Mouse (Mus musculus): ENCODE results near the gene Zfp638. TPM values are rescaled to one million over a fixed set of nuclear protein-coding genes. Genes with fewer than 3 reads are reported as not detected.
"Not testable (repeated sequence)": the region's sequence is repeated elsewhere in the genome, so short reads cannot be mapped to it uniquely, and the experiment has no call there.

Zfp638 gene
- polyA plus RNA-seq, 1 experiment from 2014 or later: 51.1 TPM

DNA sequence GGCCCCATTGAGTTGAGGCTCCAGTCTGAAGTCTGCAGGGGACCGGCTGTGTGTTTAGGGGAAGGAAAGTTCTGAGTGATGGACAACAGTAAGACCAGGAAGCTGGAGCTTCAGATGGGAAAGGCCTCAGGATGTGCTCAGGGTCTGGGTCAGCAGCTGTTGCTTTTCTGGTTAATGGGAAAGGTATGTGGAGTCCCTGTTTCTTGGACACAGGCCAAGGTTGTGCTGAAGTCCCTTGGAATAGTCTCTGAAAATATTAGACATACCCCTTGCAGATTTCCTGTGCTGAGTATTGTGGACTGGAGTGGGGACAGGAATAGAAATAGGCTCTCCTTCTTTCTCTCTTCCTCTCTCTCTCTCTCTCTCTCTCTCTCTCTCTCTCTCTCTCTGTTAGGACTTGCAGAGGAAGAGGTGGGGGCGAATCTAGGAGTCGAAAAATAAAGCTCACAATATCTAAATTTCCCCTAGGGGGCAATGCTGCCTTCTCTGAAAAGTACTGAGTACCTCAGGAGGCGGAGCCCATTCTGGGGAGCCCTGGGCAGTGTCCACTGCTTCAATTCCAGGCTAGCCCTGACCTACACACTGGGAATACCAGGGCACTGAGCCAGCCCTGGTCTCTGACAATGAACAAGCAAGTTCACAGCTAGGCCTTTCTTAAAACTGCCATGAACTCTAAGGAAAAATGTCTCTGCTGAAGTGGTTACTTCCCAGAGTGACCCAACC, 148.2 kb downstream of the Zfp638 start:
- peak overlapping the region; percentile 27; the same call in 1 of the 2 replicates for H3K9ac ChIP-seq (ENCODE audit: low read length)
- H3K27me3 ChIP-seq (ENCODE audit: control insufficient read depth, insufficient read depth, low read length); H3K36me3 ChIP-seq (ENCODE audit: control insufficient read depth, insufficient read depth, low read length); H3K4me3 ChIP-seq (ENCODE audit: control insufficient read depth in 1 of 2, insufficient read depth in 1 of 2, low read depth in 1 of 2, low read length in 2 of 2); H3K9me3 ChIP-seq (ENCODE audit: control insufficient read depth, low read length); H3K4me2 ChIP-seq (ENCODE audit: low read length): not testable (repeated sequence)
- peak overlapping the region; percentile 72 to 74 for H3K27ac ChIP-seq (replicated peaks in 1 of 2; ENCODE audit: control insufficient read depth in 1 of 2, insufficient read depth in 1 of 2, low read depth in 2 of 2, low read length in 2 of 2)
- 29% methylated on average over 4 of the region's 4 CpGs for WGBS
- peak; percentile 41 for ATAC-seq (ENCODE audit: insufficient number of reproducible peaks, insufficient read depth, low FRiP score, low read depth)
- H3K4me1 ChIP-seq (ENCODE audit: control insufficient read depth in 2 of 2, insufficient read depth in 2 of 2, low read length in 2 of 2): peaks cover 34 to 66% of the 10 kb centered on the region in 2 experiments

DNA sequence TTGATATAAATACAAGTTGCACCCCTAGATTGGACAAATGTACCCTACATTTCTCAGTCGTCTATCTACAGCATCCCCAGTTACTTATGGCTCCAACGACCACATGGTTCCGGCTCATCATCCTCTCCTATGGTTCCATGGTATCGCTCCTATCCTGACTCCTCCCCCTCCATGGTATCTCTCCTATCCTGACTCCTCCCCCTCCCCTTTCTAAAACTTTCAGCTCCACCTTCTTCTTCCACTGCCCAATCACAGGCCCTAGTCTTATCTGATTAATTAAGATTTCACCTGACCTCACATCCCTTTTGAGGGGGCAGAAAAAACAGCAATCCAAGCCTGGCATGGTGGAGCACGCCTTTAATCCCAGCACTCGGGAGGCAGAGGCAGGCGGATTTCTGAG, 149.9 kb downstream of the Zfp638 start:
- 90% methylated on average over 7 of the region's 7 CpGs for WGBS
- H3K27ac ChIP-seq (replicated peaks in 1 of 2; ENCODE audit: control insufficient read depth in 1 of 2, insufficient read depth in 1 of 2, low read depth in 2 of 2, low read length in 2 of 2): no peak overlapping the region
- no peak for ATAC-seq (ENCODE audit: insufficient number of reproducible peaks, insufficient read depth, low FRiP score, low read depth)
- no peak overlapping the region for H3K4me2 ChIP-seq (ENCODE audit: low read length)
- no peaks in the 10 kb centered on the region for H3K36me3 ChIP-seq (ENCODE audit: control insufficient read depth, insufficient read depth, low read length)
- no peaks in the 10 kb centered on the region for H3K9me3 ChIP-seq (ENCODE audit: control insufficient read depth, low read length)
- no peaks in the 10 kb centered on the region for H3K27me3 ChIP-seq (ENCODE audit: control insufficient read depth, insufficient read depth, low read length)
- peaks cover 29 to 61% of the 10 kb centered on the region in 2 experiments for H3K4me1 ChIP-seq (ENCODE audit: control insufficient read depth in 2 of 2, insufficient read depth in 2 of 2, low read length in 2 of 2)
- H3K4me3 ChIP-seq (ENCODE audit: control insufficient read depth in 1 of 2, insufficient read depth in 1 of 2, low read depth in 1 of 2, low read length in 2 of 2): no peak overlapping the region
- no peak overlapping the region for H3K9ac ChIP-seq (ENCODE audit: low read length)

DNA sequence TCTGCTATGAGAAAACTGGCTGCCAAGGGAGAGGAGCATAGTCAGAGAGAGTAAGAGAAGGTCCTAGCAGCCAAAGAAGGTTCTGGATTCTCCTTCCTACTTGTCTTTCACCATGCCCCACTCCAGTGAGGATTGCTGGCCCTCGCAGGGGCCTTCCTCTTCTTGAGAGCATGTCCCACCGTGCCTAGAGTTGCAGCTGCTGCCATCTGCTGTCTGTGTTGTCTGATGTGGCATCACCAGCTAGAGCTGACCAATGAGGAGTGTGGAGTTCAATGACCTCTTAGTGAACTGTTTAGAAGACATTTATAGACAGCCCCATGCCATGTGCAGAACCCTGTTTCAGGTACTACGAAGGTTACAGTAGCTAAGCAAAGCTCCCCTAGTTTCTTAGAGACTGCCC, 150.5 kb downstream of the Zfp638 start:
- ATAC-seq (ENCODE audit: insufficient number of reproducible peaks, insufficient read depth, low FRiP score, low read depth): no peak
- no peaks in the 10 kb centered on the region for H3K27me3 ChIP-seq (ENCODE audit: control insufficient read depth, insufficient read depth, low read length)
- H3K9me3 ChIP-seq (ENCODE audit: control insufficient read depth, low read length): no peaks in the 10 kb centered on the region
- WGBS: 25% methylated on average over 3 of the region's 3 CpGs
- H3K27ac ChIP-seq (replicated peaks in 1 of 2; ENCODE audit: control insufficient read depth in 1 of 2, insufficient read depth in 1 of 2, low read depth in 2 of 2, low read length in 2 of 2): no peak overlapping the region
- peaks cover 28 to 61% of the 10 kb centered on the region in 2 experiments for H3K4me1 ChIP-seq (ENCODE audit: control insufficient read depth in 2 of 2, insufficient read depth in 2 of 2, low read length in 2 of 2)
- H3K36me3 ChIP-seq (ENCODE audit: control insufficient read depth, insufficient read depth, low read length): no peaks in the 10 kb centered on the region
- H3K4me2 ChIP-seq (ENCODE audit: low read length): no peak overlapping the region
- H3K4me3 ChIP-seq (ENCODE audit: control insufficient read depth in 1 of 2, insufficient read depth in 1 of 2, low read depth in 1 of 2, low read length in 2 of 2): no peak overlapping the region
- no peak overlapping the region for H3K9ac ChIP-seq (ENCODE audit: low read length)

DNA sequence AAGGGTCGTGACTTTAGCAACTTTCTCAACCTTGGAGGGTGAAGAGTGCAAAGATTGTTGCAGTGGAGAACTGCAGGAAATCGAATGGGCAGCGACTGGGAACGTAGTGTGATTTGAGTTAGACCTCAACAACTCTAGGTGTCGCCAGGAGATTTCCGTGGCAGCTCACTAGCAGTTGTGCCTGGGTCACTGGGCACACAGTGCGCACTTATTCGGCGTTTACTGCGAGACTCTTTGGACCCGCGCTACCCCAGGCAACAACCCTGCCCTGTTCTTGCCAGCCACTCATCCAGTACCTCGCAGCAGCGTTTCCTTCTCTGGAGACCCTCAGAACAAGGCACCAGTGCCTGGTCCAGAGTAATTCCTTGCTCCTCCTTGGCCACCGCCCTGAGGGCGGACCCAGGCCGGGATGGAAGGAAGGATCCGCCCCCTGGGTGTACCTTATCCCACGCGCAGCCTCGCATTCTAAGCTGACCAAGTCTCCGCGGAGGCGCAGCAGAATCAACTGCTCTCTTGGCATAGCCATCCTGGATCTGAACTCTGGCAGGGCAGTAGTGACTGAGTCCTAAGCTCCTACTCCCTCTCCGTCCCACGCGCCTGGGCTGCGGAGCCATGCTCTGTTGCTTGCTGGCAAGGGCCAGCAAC, 152.1 kb downstream of the Zfp638 start:
- Histone ChIP-seq H3K4me1 (ENCODE audit: control insufficient read depth in 2 of 2, insufficient read depth in 2 of 2, low read length in 2 of 2) (peaks cover 26 to 62% of the 10 kb centered on the region in 2 experiments), H3K4me3 (ENCODE audit: control insufficient read depth in 1 of 2, insufficient read depth in 1 of 2, low read depth in 1 of 2, low read length in 2 of 2) (peak overlapping the region; percentile 47 to 49), H3K36me3 (ENCODE audit: control insufficient read depth, insufficient read depth, low read length) (0 out of 2 replicates have a peak, but pooled peaks cover 3% of the 10 kb centered on the region), H3K4me2 (ENCODE audit: low read length) (peak overlapping the region; percentile 88), H3K27me3 (ENCODE audit: control insufficient read depth, insufficient read depth, low read length) (no peaks in the 10 kb centered on the region), H3K27ac (replicated peaks in 1 of 2; ENCODE audit: control insufficient read depth in 1 of 2, insufficient read depth in 1 of 2, low read depth in 2 of 2, low read length in 2 of 2) (peak overlapping the region; percentile 2 to 60; a peak in 2 of 4 replicates), H3K9ac (ENCODE audit: low read length) (peak overlapping the region; percentile 73), H3K9me3 (ENCODE audit: control insufficient read depth, low read length) (no peaks in the 10 kb centered on the region)
- 4% methylated on average over 28 of the region's 28 CpGs for WGBS
- peak; percentile 73 for ATAC-seq (ENCODE audit: insufficient number of reproducible peaks, insufficient read depth, low FRiP score, low read depth)

DNA sequence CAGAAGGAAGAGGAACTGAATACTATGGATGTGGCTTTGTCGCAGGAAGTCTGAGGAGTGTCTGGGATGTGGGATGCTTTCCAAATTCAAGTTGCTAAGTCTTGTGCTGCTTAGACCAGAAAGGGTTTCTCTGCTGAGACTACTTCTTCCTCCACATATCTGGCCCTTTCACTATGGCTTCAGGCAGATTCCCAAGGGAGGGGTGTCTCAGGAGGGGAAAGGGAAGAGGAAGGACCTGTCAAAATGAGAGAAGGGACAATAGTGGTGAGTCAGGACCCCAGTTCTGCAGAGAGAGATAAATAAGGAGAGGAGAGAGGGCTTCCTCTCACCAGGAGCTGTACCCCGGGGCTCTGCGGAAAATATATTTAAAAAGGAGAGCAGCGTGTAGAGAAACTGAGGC, 153.1 kb downstream of the Zfp638 start:
- peaks cover 26 to 58% of the 10 kb centered on the region in 2 experiments for H3K4me1 ChIP-seq (ENCODE audit: control insufficient read depth in 2 of 2, insufficient read depth in 2 of 2, low read length in 2 of 2)
- no peak for ATAC-seq (ENCODE audit: insufficient number of reproducible peaks, insufficient read depth, low FRiP score, low read depth)

DNA sequence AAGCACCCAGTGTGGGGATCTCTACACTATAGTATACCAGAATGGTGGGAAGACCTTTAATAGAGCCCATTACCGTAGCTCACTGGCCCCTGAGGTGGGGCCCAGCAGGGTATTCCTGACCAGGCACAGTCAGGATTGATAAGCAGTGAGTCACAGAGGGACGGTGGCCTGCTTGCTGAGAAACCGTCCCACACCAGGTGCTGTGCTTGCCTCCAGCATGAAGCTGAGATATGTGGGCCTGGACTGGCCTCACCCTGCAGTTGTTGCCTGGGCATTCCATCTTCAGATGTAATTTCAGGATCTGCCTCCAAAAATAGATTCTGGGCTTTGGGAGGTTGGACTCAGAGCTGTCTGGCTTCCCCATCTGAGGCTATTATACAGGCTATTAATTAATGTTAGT, 155.1 kb downstream of the Zfp638 start:
- H3K9me3 ChIP-seq (ENCODE audit: control insufficient read depth, low read length): 0 out of 2 replicates have a peak, but pooled peaks cover under 1% of the 10 kb centered on the region
- peaks cover 20 to 45% of the 10 kb centered on the region in 2 experiments for H3K4me1 ChIP-seq (ENCODE audit: control insufficient read depth in 2 of 2, insufficient read depth in 2 of 2, low read length in 2 of 2)
- WGBS: 22% methylated on average over 3 of the region's 3 CpGs
- H3K4me3 ChIP-seq (ENCODE audit: control insufficient read depth in 1 of 2, insufficient read depth in 1 of 2, low read depth in 1 of 2, low read length in 2 of 2): no peak overlapping the region
- H3K9ac ChIP-seq (ENCODE audit: low read length): 0 out of 2 replicates have a peak overlapping the region, but pooled peaks have one; percentile 17
- H3K27me3 ChIP-seq (ENCODE audit: control insufficient read depth, insufficient read depth, low read length): no peaks in the 10 kb centered on the region
- peak overlapping the region; percentile 88 for H3K4me2 ChIP-seq (ENCODE audit: low read length)
- H3K36me3 ChIP-seq (ENCODE audit: control insufficient read depth, insufficient read depth, low read length): peaks cover 10% of the 10 kb centered on the region; the same call in 1 of the 2 replicates
- H3K27ac ChIP-seq (replicated peaks in 1 of 2; ENCODE audit: control insufficient read depth in 1 of 2, insufficient read depth in 1 of 2, low read depth in 2 of 2, low read length in 2 of 2): peak overlapping the region; percentile 6 to 74; a peak in 3 of 4 replicates
- ATAC-seq (ENCODE audit: insufficient number of reproducible peaks, insufficient read depth, low FRiP score, low read depth): no peak

More for the DNA sequence above, 153.1 kb downstream of the Zfp638 start:
- H3K36me3 ChIP-seq (ENCODE audit: control insufficient read depth, insufficient read depth, low read length): 0 out of 2 replicates have a peak, but pooled peaks cover 3% of the 10 kb centered on the region
- H3K4me3 ChIP-seq (ENCODE audit: control insufficient read depth in 1 of 2, insufficient read depth in 1 of 2, low read depth in 1 of 2, low read length in 2 of 2): peak overlapping the region; percentile 47 to 49
- WGBS: 63% methylated on average over 4 of the region's 4 CpGs
- no peaks in the 10 kb centered on the region for H3K9me3 ChIP-seq (ENCODE audit: control insufficient read depth, low read length)
- peak overlapping the region; percentile 88 for H3K4me2 ChIP-seq (ENCODE audit: low read length)
- H3K9ac ChIP-seq (ENCODE audit: low read length): peak overlapping the region; percentile 73
- peak overlapping the region; percentile 2 to 60; a peak in 2 of 4 replicates for H3K27ac ChIP-seq (replicated peaks in 1 of 2; ENCODE audit: control insufficient read depth in 1 of 2, insufficient read depth in 1 of 2, low read depth in 2 of 2, low read length in 2 of 2)
- H3K27me3 ChIP-seq (ENCODE audit: control insufficient read depth, insufficient read depth, low read length): no peaks in the 10 kb centered on the region

DNA sequence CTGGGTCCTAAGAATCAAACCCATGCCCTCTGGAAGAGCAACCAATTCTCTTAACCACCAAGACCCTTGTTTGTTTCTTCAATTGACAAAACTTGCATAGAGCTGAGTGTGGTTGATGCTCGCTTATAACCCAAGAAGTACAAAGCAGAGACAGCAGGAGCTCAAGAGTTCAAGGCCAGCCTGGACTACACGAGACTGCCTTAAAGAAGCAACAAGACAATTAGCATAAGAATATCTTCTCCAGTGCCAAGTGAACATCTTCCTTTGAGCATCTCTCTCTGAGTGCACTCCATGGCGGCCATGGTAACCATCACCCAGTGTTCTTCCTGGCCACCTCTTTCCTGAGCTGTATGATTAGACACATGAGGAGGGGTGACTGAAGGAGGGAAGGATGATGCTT, 158.7 kb downstream of the Zfp638 start:
- H3K36me3 ChIP-seq (ENCODE audit: control insufficient read depth, insufficient read depth, low read length): peaks cover 11% of the 10 kb centered on the region; the same call in 1 of the 2 replicates
- no peak overlapping the region for H3K4me2 ChIP-seq (ENCODE audit: low read length)
- WGBS: 87% methylated on average over 3 of the region's 3 CpGs
- 0 out of 2 replicates have a peak, but pooled peaks cover 2% of the 10 kb centered on the region for H3K9me3 ChIP-seq (ENCODE audit: control insufficient read depth, low read length)
- no peak overlapping the region for H3K27ac ChIP-seq (replicated peaks in 1 of 2; ENCODE audit: control insufficient read depth in 1 of 2, insufficient read depth in 1 of 2, low read depth in 2 of 2, low read length in 2 of 2)
- ATAC-seq (ENCODE audit: insufficient number of reproducible peaks, insufficient read depth, low FRiP score, low read depth): no peak
- H3K27me3 ChIP-seq (ENCODE audit: control insufficient read depth, insufficient read depth, low read length): no peaks in the 10 kb centered on the region
- H3K4me3 ChIP-seq (ENCODE audit: control insufficient read depth in 1 of 2, insufficient read depth in 1 of 2, low read depth in 1 of 2, low read length in 2 of 2): no peak overlapping the region
- H3K9ac ChIP-seq (ENCODE audit: low read length): no peak overlapping the region
- peaks cover 19 to 30% of the 10 kb centered on the region in 2 experiments for H3K4me1 ChIP-seq (ENCODE audit: control insufficient read depth in 2 of 2, insufficient read depth in 2 of 2, low read length in 2 of 2)

Measured in heart, embryonic 14.5 days (tissue).